Mouse (Mus musculus) bone marrow, adult 2 months (tissue): ENCODE results near the gene Cacng7.
A peak's percentile ranks its signal among the peaks of the same experiment; 100 is the strongest.

ENCODE experiments used
- CTCF ChIP-seq: fragments of 200-500 bp; IDR thresholded peaks from 2 replicates; pipeline ENCODE4 v1.5.1; 2011; ENCODE audit warnings: low read length, control low read depth; ENCODE audit not compliant: control insufficient read depth, insufficient read depth
- POLR2A ChIP-seq: fragments of 200-500 bp; IDR thresholded peaks from 2 replicates; pipeline ENCODE4 v1.6.1; 2011; ENCODE audit warnings: low read depth, mild to moderate bottlenecking, control low read depth, low read length, borderline replicate concordance; ENCODE audit not compliant: control insufficient read depth

GRCm38 (mm10) chr7:3288976-3289970 is 43.5 kb upstream of the Cacng7 start, which contains the start of the genes Myadm and Prkcg:
- TF ChIP-seq CTCF (no peak), POLR2A (peak; percentile 37; the same call in 1 of the 2 replicates)
